Mouse (Mus musculus) spleen, adult 10 weeks (tissue): Measurements from ENCODE around the gene Frat1. TPM values are rescaled to one million over a fixed set of nuclear protein-coding genes. Genes with fewer than 3 reads are reported as not detected.

Experiments
- polyA plus RNA-seq: library from polyadenylated mRNA; stranded (reverse); fragments of 350-450 nt; fragmentation: Illumina TruSeq; extraction: RNeasy Lipid Tissue Mini Kit (QIAGEN cat#74804); gene quantifications from one replicate; pipeline ENCODE4 v1.2.3, GENCODE M21; 2015; ENCODE audit warnings: low replicate concordance; ENCODE audit not compliant: insufficient read depth

The Frat1 gene
- 5.9 TPM for polyA plus RNA-seq

GRCm38 (mm10) chr19:41829381-41830105 lies at the start of gene Frat1:
Gene Frat1, plus strand, starts transcription at chr19:41829970.

GRCm38 (mm10) chr19:41801742-41802369 lies 27.9 kb upstream of the Frat1 start, which contains the start of gene Arhgap19:
Gene Arhgap19, minus strand, starts transcription at chr19:41802047.

GRCm38 (mm10) chr19:41847992-41848851 lies 18.5 kb downstream of the Frat1 start, which contains the start of gene Frat2:
Gene Frat2, minus strand, starts transcription at chr19:41848132.

Other genes starting within 250 kb of the Frat1 start
- 8.0 TPM for gene Gm340, start 247.6 kb upstream of the Frat1 start, polyA plus RNA-seq
- 0.59 TPM for gene Slit1, start 86.3 kb upstream of the Frat1 start, polyA plus RNA-seq
- gene Arhgap19, start 27.9 kb upstream of the Frat1 start, polyA plus RNA-seq = 21.3 TPM
- 6.5 TPM for gene Frat2, start 18.2 kb downstream of the Frat1 start, polyA plus RNA-seq
- gene Rrp12, start 66.2 kb downstream of the Frat1 start, polyA plus RNA-seq = 6.1 TPM
- 103 TPM for gene Pgam1, start 82.0 kb downstream of the Frat1 start, polyA plus RNA-seq
- gene Exosc1, start 103.5 kb downstream of the Frat1 start, polyA plus RNA-seq = 43.0 TPM
- gene Zdhhc16, start 103.5 kb downstream of the Frat1 start, polyA plus RNA-seq = 57.5 TPM
- gene Mms19, start 151.2 kb downstream of the Frat1 start, polyA plus RNA-seq = 44.2 TPM
- 2.3 TPM for gene Ubtd1, start 151.8 kb downstream of the Frat1 start, polyA plus RNA-seq
- gene Ankrd2, start 206.0 kb downstream of the Frat1 start, polyA plus RNA-seq = 1.9 TPM
- gene Hoga1, start 215.6 kb downstream of the Frat1 start, polyA plus RNA-seq = 1.3 TPM
- gene 4933411K16Rik, start 222.3 kb downstream of the Frat1 start, polyA plus RNA-seq = 0.23 TPM